Mouse (Mus musculus): ENCODE data around the gene Carm1.
A peak's percentile ranks its signal among the peaks of the same experiment; 100 is the strongest.
"Not testable (repeated sequence)": the region's sequence is repeated elsewhere in the genome, so short reads cannot be mapped to it uniquely, and the experiment has no call there.

Gene Carm1

GRCm38 (mm10) chr9:21539981-21540753, 6.5 kb upstream of the Carm1 start:
- no peak for DNase-seq

- DNase-seq = not testable (repeated sequence)
These were observed 4.7 kb upstream of the Carm1 start for GRCm38 (mm10) chr9:21542001-21542400.

DNA sequence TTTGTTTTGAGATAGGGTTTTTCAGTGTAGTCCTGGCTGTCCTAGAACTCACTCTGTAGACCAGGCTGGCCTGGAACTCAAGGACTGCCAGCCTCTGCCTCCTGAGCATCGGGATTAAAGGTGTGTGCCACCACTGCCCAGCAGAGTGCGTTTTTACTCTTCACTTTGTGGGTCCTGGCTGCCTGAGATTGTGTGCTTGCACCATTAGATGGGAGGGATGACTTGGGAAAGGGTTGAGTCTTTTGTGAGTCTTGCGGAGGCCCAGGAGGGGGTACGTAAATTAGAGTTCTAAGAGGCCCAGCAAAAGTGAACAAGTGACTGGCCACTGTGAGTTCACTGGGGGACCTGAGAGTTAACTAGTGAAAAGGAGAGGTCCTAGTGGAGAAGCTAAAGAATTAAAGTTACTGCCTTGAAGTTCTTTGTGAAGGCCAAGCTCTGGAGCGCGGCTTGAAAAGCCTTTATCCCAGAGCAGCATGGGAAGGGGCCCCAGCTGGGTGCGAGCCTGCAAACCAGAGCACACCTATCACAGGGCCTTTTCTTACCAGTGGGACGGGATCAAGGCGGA, 1.3 kb upstream of the Carm1 start:
- DNase-seq = no peak

DNA sequence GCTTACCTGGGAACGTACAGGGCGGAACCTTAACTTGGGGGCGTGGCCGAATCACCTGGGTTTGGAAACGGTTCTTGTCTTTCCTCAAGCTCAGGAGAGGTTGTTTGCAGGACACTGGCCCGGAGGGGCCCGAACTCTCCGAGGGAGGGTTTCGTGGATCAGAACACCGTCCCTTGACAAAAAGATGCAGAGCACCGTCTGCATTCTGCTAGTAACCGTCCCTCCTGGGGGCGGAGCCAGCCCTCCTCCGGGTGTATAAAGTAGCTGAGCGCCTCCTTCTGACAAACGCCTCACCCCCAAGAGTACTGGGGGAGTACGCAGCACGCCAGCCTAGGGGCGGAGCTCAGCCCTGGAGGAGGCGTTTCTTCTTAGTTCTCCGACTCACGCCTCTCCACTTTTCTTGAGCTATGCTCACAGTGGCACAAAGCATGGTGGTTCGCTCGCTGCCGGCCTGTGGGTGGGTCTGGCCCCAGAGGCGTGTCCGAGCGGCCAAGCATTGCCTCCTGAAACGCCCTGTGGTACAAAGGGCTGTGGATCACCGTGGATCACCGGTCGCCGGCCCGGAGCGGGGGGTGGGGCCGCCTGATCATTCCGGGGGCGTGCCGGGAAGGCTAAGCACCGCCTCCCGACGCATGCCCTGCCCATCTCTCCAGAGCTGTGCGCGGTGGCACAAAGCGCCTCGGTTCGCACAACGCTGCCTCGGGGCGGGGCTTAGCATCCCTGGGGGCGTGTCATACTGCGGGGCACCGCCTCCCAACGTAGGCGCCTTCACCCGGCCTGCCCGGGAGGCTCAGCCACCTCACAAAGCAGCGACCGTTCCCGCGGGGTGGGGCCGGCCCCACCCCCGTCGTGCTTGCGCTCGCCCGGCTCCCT, 542 bp upstream of the Carm1 start:
- peak; percentile 99 for DNase-seq

DNA sequence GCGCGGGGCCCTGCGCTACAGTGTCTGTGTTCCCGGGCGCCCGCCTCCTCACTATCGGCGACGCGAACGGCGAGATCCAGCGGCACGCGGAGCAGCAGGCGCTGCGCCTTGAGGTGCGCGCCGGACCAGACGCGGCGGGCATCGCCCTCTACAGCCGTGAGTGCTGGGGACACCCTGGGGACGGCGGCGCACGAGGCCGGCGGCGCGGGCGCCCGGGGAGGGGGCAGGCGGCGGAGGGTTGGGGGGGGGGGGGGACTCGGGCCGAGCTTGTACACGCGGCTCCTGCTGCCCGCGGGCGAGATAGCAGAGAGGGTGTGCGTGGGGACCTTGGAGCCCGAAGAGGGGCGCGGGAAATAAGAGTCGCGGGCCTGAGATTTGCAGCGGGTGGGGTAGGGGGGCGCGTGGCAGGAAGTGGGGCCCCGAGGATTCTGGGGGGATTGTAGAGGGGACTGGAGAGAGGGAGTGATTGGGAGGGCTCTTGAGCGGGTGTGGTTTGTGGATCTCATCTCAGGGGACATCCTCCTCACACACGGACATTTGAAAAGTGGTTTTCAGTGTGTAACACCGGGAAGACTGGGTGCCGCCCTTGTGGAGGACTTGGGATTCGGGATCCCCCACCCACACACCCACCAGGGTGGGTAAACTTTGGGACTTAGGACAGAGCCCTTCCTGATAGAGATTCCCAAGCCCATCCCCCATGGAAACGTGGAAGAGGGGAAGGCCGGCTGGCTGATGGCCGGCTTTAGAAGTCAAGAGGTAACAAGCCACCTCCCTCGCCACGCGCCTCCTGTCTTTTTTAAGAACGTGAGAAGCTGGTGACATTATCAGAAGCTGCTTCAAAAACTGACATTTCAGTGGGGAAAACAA, 614 bp downstream of the Carm1 start:
- peak; percentile 59 for DNase-seq

- DNase-seq = no peak
These were observed 4.4 kb downstream of the Carm1 start for GRCm38 (mm10) chr9:21551049-21551448.

GRCm38 (mm10) chr9:21553607-21554273, 7.0 kb downstream of the Carm1 start:
- DNase-seq = no peak

DNA sequence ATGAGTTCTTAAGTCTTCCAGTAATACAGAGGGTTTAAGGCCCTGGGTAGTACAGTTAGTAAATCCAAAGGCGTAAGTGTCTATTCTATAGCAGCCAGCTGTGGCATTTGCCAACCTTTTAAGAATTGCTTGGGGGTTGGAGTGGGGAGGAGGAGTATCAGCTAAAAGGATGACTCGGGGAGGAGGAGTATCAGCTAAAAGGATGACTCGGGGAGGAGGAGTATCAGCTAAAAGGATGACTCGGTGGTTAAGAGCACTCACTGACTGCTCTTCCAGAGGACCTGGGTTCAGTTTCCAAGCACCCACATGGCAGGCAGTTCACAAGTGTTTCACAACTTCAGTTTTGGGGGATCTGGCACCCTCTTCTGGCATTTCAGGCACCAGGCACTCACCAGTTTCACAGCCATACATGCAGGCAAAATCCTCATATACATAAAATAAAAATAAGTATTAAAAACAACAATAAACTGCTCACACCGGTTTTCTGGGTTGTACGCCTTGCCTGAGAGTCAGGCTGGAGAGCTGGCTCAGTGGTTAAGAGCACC, 8.6 kb downstream of the Carm1 start:
- no peak for DNase-seq

DNA sequence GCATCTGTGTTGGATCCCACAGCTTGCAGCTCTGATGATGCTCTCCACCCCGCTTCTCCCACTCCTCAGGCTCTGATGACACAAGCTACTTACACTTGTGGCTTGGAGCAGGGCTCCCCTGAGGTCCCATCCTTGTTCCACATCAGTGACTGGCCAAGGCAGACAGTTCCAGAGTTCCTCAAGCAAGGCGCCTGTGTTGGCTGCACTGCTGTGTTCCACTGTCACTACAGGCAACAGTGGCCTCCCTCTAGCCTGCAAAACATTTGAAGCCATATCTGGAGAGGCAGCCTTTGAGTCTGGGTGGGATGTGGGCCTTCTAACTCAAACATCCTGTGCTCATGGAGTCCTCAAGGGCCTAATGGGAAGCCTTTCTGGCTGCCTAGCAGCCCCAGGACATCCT, 10.3 kb downstream of the Carm1 start:
- no peak for DNase-seq

- no peak for DNase-seq
These were observed 10.9 kb downstream of the Carm1 start for GRCm38 (mm10) chr9:21557556-21557955.

- no peak for DNase-seq
These were observed 11.7 kb downstream of the Carm1 start for GRCm38 (mm10) chr9:21558366-21558765.

GRCm38 (mm10) chr9:21559151-21559550, 12.5 kb downstream of the Carm1 start:
- DNase-seq = no peak

GRCm38 (mm10) chr9:21564420-21564819, 17.7 kb downstream of the Carm1 start:
- DNase-seq = no peak

- DNase-seq = no peak
These were observed 18.4 kb downstream of the Carm1 start for GRCm38 (mm10) chr9:21565004-21565586.

GRCm38 (mm10) chr9:21566538-21566937, 19.8 kb downstream of the Carm1 start:
- DNase-seq = no peak

- no peak for DNase-seq
These were observed 20.4 kb downstream of the Carm1 start for GRCm38 (mm10) chr9:21567051-21567450.

GRCm38 (mm10) chr9:21568657-21569255, 22.1 kb downstream of the Carm1 start:
- DNase-seq = no peak

GRCm38 (mm10) chr9:21574012-21574801, 27.5 kb downstream of the Carm1 start:
- DNase-seq = no peak

- DNase-seq = no peak
These were observed 28.6 kb downstream of the Carm1 start for GRCm38 (mm10) chr9:21575253-21575652.

- no peak for DNase-seq
These were observed 29.6 kb downstream of the Carm1 start for GRCm38 (mm10) chr9:21576286-21576685.

Data from right cerebral cortex, postnatal 4 days (tissue).